Mouse (Mus musculus) heart, embryonic 12.5 days (tissue): ENCODE results near the gene Sp8. TPM values are rescaled to one million over a fixed set of nuclear protein-coding genes. Genes with fewer than 3 reads are reported as not detected.

Source experiments
- ATAC-seq: fragments of 200-750 bp; cut with Nextera tagmentation; 2 replicates; pipeline ENCODE4 v1.8.0; 2017; ENCODE audit warnings: moderate TSS enrichment, moderate library complexity; ENCODE audit not compliant: insufficient number of reproducible peaks, low FRiP score
- H3K27ac ChIP-seq: fragments of 300-500 bp; sonication (generic); 2 replicates; pipeline ENCODE4 v1.5.1; 2016; ENCODE audit warnings: mild to moderate bottlenecking, moderate library complexity; ENCODE audit not compliant: poor library complexity, severe bottlenecking
- H3K27me3 ChIP-seq: fragments of 300-500 bp; sonication (generic); replicated peaks from 2 replicates; pipeline ENCODE4 v1.6.1; 2016; ENCODE audit warnings: mild to moderate bottlenecking, moderate library complexity
- H3K36me3 ChIP-seq: fragments of 300-500 bp; sonication (generic); 2 replicates; pipeline ENCODE4 v1.6.1; 2016; ENCODE audit warnings: mild to moderate bottlenecking, moderate library complexity
- H3K4me1 ChIP-seq: fragments of 300-500 bp; sonication (generic); replicated peaks from 2 replicates; pipeline ENCODE4 v1.6.1; 2016; ENCODE audit warnings: mild to moderate bottlenecking
- H3K4me2 ChIP-seq: fragments of 300-500 bp; sonication (generic); 2 replicates; pipeline ENCODE4 v1.6.1; 2016; ENCODE audit warnings: mild to moderate bottlenecking, moderate library complexity
- H3K4me3 ChIP-seq: fragments of 300-500 bp; sonication (generic); 2 replicates; pipeline ENCODE4 v1.5.1; 2016; ENCODE audit warnings: mild to moderate bottlenecking
- H3K9ac ChIP-seq: fragments of 300-500 bp; sonication (generic); 2 replicates; pipeline ENCODE4 v1.6.1; 2016; ENCODE audit warnings: mild to moderate bottlenecking, moderate library complexity
- H3K9me3 ChIP-seq: fragments of 300-500 bp; sonication (generic); replicated peaks from 2 replicates; pipeline ENCODE4 v1.6.1; 2016; ENCODE audit warnings: mild to moderate bottlenecking, moderate library complexity
- WGBS: fragments of 180-500 bp; shearing (Covaris S2); methylation state at CpG from one replicate; pipeline ENCODE4 v1.1.7; 2016; 5-methylcytosine and 5-hydroxymethylcytosine counted together
- polyA plus RNA-seq: library from polyadenylated mRNA; unstranded; fragments of >200 nt; fragmentation: Nextera tagmentation; extraction: Ambion mirVana; gene quantifications from 2 replicates; pipeline ENCODE4 v1.2.1, GENCODE M21; 2016

Sp8 gene
- 0.05 TPM in 2 replicates for polyA plus RNA-seq

GRCm38 (mm10) chr12:118846221-118846620, at the start of gene Sp8:
Gene Sp8, plus strand, starts transcription at chr12:118846329.
- Histone ChIP-seq H3K4me2 (peak within 1 kb of the TSS; percentile 88), H3K27me3 (peaks cover 64% of the 10 kb centered on the region), H3K4me1 (peaks cover 27% of the 10 kb centered on the region), H3K27ac (no peak within 1 kb of the TSS), H3K4me3 (peak within 1 kb of the TSS; percentile 56), H3K9ac (0 out of 2 replicates have a peak within 1 kb of the TSS, but pooled peaks have one; percentile 51), H3K36me3 (no peaks in the 10 kb centered on the region), H3K9me3 (no peaks in the 10 kb centered on the region)
- no peak for ATAC-seq
- 2% methylated on average over 6 of the region's 6 CpGs for WGBS

GRCm38 (mm10) chr12:118811328-118811961, 34.7 kb upstream of the Sp8 start:
- no peaks in the 10 kb centered on the region for H3K36me3 ChIP-seq
- peak overlapping the region; percentile 63 for H3K4me2 ChIP-seq
- H3K9me3 ChIP-seq, result no peaks in the 10 kb centered on the region
- peak overlapping the region; percentile 18 for H3K4me3 ChIP-seq
- H3K27ac ChIP-seq, result no peak overlapping the region
- no peak overlapping the region for H3K9ac ChIP-seq
- H3K27me3 ChIP-seq, result no peaks in the 10 kb centered on the region; the same call in 1 of the 2 replicates
- 2% methylated on average over 17 of the region's 17 CpGs for WGBS
- no peak for ATAC-seq
- 0 out of 2 replicates have a peak, but pooled peaks cover 5% of the 10 kb centered on the region for H3K4me1 ChIP-seq

GRCm38 (mm10) chr12:118814561-118814960, 31.6 kb upstream of the Sp8 start:
- no peak overlapping the region for H3K4me3 ChIP-seq
- no peaks in the 10 kb centered on the region for H3K36me3 ChIP-seq
- H3K4me1 ChIP-seq, result 0 out of 2 replicates have a peak, but pooled peaks cover 5% of the 10 kb centered on the region
- ATAC-seq, result no peak
- H3K27ac ChIP-seq, result no peak overlapping the region
- no peaks in the 10 kb centered on the region; the same call in 1 of the 2 replicates for H3K27me3 ChIP-seq
- no peaks in the 10 kb centered on the region for H3K9me3 ChIP-seq
- WGBS, result 56% methylated on average over 3 of the region's 3 CpGs
- no peak overlapping the region for H3K4me2 ChIP-seq
- H3K9ac ChIP-seq, result no peak overlapping the region

GRCm38 (mm10) chr12:118816156-118816555, 30.0 kb upstream of the Sp8 start:
- Histone ChIP-seq H3K9me3 (no peaks in the 10 kb centered on the region), H3K27ac (no peak overlapping the region), H3K36me3 (no peaks in the 10 kb centered on the region), H3K27me3 (no peaks in the 10 kb centered on the region; the same call in 1 of the 2 replicates), H3K4me2 (no peak overlapping the region), H3K4me1 (0 out of 2 replicates have a peak, but pooled peaks cover 5% of the 10 kb centered on the region), H3K9ac (no peak overlapping the region), H3K4me3 (no peak overlapping the region)
- no peak for ATAC-seq

GRCm38 (mm10) chr12:118829881-118830280, 16.2 kb upstream of the Sp8 start:
- no peaks in the 10 kb centered on the region for H3K4me1 ChIP-seq
- H3K4me2 ChIP-seq, result no peak overlapping the region
- no peaks in the 10 kb centered on the region for H3K27me3 ChIP-seq
- no peak overlapping the region for H3K4me3 ChIP-seq
- 74% methylated on average over 6 of the region's 6 CpGs for WGBS
- no peak for ATAC-seq
- no peaks in the 10 kb centered on the region for H3K9me3 ChIP-seq
- no peak overlapping the region for H3K9ac ChIP-seq
- no peak overlapping the region for H3K27ac ChIP-seq
- H3K36me3 ChIP-seq, result no peaks in the 10 kb centered on the region

- Histone ChIP-seq H3K4me2 (peak overlapping the region; percentile 84), H3K9me3 (no peaks in the 10 kb centered on the region), H3K4me1 (peaks cover 5% of the 10 kb centered on the region; the same call in 1 of the 2 replicates), H3K9ac (peak overlapping the region; percentile 66), H3K4me3 (peak overlapping the region; percentile 63), H3K27me3 (peaks cover 54% of the 10 kb centered on the region), H3K27ac (no peak overlapping the region), H3K36me3 (no peaks in the 10 kb centered on the region)
- peak; percentile 84 for ATAC-seq
- under 1% methylated on average over 45 of the region's 72 CpGs for WGBS
These were observed 9.5 kb upstream of the Sp8 start for GRCm38 (mm10) chr12:118836411-118837341.

- Histone ChIP-seq H3K9me3 (no peaks in the 10 kb centered on the region), H3K9ac (no peak overlapping the region), H3K4me3 (peak overlapping the region; percentile 63), H3K27ac (no peak overlapping the region), H3K4me2 (peak overlapping the region; percentile 84), H3K36me3 (no peaks in the 10 kb centered on the region), H3K4me1 (peaks cover 5% of the 10 kb centered on the region; the same call in 1 of the 2 replicates), H3K27me3 (peaks cover 54% of the 10 kb centered on the region)
- 2% methylated on average over 11 of the region's 11 CpGs for WGBS
- ATAC-seq, result no peak
These were observed 8.8 kb upstream of the Sp8 start for GRCm38 (mm10) chr12:118837361-118837760.

GRCm38 (mm10) chr12:118838260-118838659, 7.9 kb upstream of the Sp8 start:
- H3K27me3 ChIP-seq, result peaks cover 61% of the 10 kb centered on the region
- peaks cover 10% of the 10 kb centered on the region for H3K4me1 ChIP-seq
- no peaks in the 10 kb centered on the region for H3K36me3 ChIP-seq
- no peak overlapping the region for H3K4me3 ChIP-seq
- no peaks in the 10 kb centered on the region for H3K9me3 ChIP-seq
- 7% methylated on average over 2 of the region's 2 CpGs for WGBS
- H3K27ac ChIP-seq, result no peak overlapping the region
- no peak for ATAC-seq
- H3K4me2 ChIP-seq, result no peak overlapping the region
- no peak overlapping the region for H3K9ac ChIP-seq

- Histone ChIP-seq H3K9ac (no peak overlapping the region), H3K9me3 (no peaks in the 10 kb centered on the region), H3K27me3 (peaks cover 68% of the 10 kb centered on the region), H3K4me3 (no peak overlapping the region), H3K36me3 (no peaks in the 10 kb centered on the region), H3K27ac (no peak overlapping the region), H3K4me2 (no peak overlapping the region), H3K4me1 (peaks cover 10% of the 10 kb centered on the region)
- no peak for ATAC-seq
- 7% methylated on average over 5 of the region's 5 CpGs for WGBS
These were observed 6.7 kb upstream of the Sp8 start for GRCm38 (mm10) chr12:118839398-118839797.

GRCm38 (mm10) chr12:118840301-118840700, 5.8 kb upstream of the Sp8 start:
- ATAC-seq, result no peak

GRCm38 (mm10) chr12:118840861-118841260, 5.3 kb upstream of the Sp8 start:
- no peaks in the 10 kb centered on the region for H3K9me3 ChIP-seq
- no peak overlapping the region for H3K9ac ChIP-seq
- no peak for ATAC-seq
- H3K4me3 ChIP-seq, result no peak overlapping the region
- H3K36me3 ChIP-seq, result no peaks in the 10 kb centered on the region
- H3K27ac ChIP-seq, result no peak overlapping the region
- H3K4me2 ChIP-seq, result no peak overlapping the region
- WGBS, result 4% methylated on average over 12 of the region's 12 CpGs
- H3K4me1 ChIP-seq, result peaks cover 10% of the 10 kb centered on the region
- peaks cover 76% of the 10 kb centered on the region for H3K27me3 ChIP-seq

More at GRCm38 (mm10) chr12:118840301-118840700, 5.8 kb upstream of the Sp8 start:
- Histone ChIP-seq H3K27me3 (peaks cover 76% of the 10 kb centered on the region), H3K36me3 (no peaks in the 10 kb centered on the region), H3K9me3 (no peaks in the 10 kb centered on the region), H3K4me1 (peaks cover 10% of the 10 kb centered on the region), H3K4me3 (no peak overlapping the region), H3K9ac (no peak overlapping the region), H3K27ac (no peak overlapping the region), H3K4me2 (no peak overlapping the region)
- 2% methylated on average over 15 of the region's 15 CpGs for WGBS
